Mouse (Mus musculus) brown adipose tissue, adult 24 weeks (tissue): ENCODE results near the gene Nt5m. TPM values are rescaled to one million over a fixed set of nuclear protein-coding genes. Genes with fewer than 3 reads are reported as not detected.
A peak's percentile ranks its signal among the peaks of the same experiment; 100 is the strongest.
"Not testable (repeated sequence)": the region's sequence is repeated elsewhere in the genome, so short reads cannot be mapped to it uniquely, and the experiment has no call there.

Experiments used
- H3K27ac ChIP-seq: fragments of 200-500 bp; replicated peaks from 2 replicates; pipeline ENCODE4 v1.5.1; 2012; ENCODE audit warnings: low read depth, mild to moderate bottlenecking, low read length
- H3K4me1 ChIP-seq: fragments of 200-500 bp; 2 replicates; pipeline ENCODE4 v1.6.1; 2012; ENCODE audit warnings: low read length, mixed read lengths; ENCODE audit not compliant: control insufficient read depth, insufficient read depth, insufficient read length
- H3K4me3 ChIP-seq: fragments of 200-500 bp; 2 replicates; pipeline ENCODE4 v1.5.1; 2012; ENCODE audit warnings: low read depth, mild to moderate bottlenecking, low read length, moderate library complexity; ENCODE audit not compliant: insufficient read depth
- polyA plus RNA-seq: library from polyadenylated mRNA; stranded (reverse); fragments of >200 nt; gene quantifications from 2 replicates; pipeline ENCODE4 v1.2.4, GENCODE M21; 2012; ENCODE audit not compliant: missing spikeins, insufficient read depth, insufficient read length

Nt5m gene
- polyA plus RNA-seq, 1 experiment = 33.2 TPM

DNA sequence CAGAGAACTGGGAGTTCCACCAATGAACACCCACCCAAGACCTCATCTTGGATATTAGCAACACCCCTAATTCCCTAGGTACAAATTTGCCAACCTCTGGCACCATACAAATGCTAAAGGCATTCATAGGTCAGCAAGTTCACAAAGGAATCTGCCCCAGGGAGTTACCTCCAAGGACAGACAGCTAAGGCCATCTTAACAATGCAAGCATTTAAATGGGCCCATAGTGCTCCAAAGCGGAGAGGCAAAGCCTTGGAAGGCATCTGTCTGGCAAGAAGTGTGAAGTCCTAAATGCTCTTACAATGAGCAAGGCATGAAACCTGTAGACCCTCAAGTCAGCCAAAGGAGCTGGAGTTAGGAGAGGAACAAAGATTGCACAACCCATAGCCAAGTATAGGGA lies 24.9 kb upstream of the Nt5m start:
- Histone ChIP-seq H3K4me1 (no peaks in the 10 kb centered on the region; the same call in 1 of the 2 replicates), H3K4me3 (no peak overlapping the region), H3K27ac (peak overlapping the region; percentile 64; the same call in 1 of the 2 replicates)

DNA sequence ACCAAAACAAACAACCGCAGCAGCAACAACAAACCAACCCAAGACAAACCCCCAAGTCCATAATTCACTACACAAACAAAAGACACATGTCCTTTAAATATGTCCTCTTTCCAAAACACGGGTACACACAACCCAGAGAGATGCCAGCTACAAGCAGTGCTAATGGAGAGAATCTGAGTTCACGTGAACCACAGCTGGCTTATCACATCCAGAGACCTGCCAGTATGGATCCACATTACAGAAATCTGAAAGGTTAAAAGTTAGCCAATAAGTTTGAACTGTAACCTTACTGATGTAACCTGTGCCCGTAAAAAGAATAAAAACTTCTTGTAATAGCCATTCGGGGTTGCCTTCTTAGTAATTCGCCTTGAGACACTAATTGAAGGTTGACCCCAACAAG lies 24.3 kb upstream of the Nt5m start:
- H3K4me3 ChIP-seq = no peak overlapping the region
- no peaks in the 10 kb centered on the region; the same call in 1 of the 2 replicates for H3K4me1 ChIP-seq
- H3K27ac ChIP-seq = peak overlapping the region; percentile 41; the same call in 1 of the 2 replicates

- Histone ChIP-seq H3K27ac (no peak overlapping the region), H3K4me3 (no peak overlapping the region), H3K4me1 (no peaks in the 10 kb centered on the region; the same call in 1 of the 2 replicates)
These were observed 23.7 kb upstream of the Nt5m start for GRCm38 (mm10) chr11:59815482-59816065.

DNA sequence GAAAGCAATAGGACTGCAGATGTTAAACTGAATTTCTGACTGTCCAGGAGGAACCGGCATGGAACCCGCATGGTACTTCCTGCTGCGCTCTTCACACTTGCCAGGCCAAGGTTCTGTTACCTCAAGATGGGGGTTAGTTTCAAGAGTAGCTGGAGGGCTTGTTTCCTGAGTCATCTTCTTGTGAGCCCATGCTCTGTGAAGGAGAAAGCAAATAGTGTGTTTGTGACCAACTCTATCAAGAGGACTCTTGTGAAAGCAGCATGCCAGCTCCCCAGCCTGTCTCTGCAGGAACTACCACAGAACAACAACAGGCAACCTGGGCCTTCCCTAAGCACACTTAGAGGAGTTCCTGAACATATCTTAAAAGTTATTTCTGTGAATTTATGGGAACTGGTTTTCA lies 21.3 kb upstream of the Nt5m start:
- H3K4me1 ChIP-seq = no peaks in the 10 kb centered on the region
- no peak overlapping the region for H3K4me3 ChIP-seq
- H3K27ac ChIP-seq = no peak overlapping the region

DNA sequence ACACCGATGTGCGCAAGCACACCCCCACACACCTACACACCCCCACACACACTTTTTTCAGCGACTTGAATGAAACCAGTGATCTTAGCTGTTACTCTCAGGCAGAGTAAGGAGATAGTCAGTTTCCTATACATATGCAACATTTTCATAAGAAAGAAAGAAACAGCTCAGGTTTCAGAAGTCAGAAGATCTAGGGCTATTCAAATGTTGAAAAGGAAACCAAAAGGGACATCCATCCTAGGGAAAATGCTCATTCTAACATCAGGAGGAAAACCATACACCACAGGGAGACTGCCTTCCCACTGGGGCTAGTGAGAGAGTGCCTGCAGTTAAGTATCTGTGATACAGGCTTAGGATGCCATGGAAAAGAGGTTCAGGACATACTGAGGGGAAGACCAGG lies 17.6 kb upstream of the Nt5m start:
- no peak overlapping the region for H3K4me3 ChIP-seq
- H3K27ac ChIP-seq = no peak overlapping the region
- no peaks in the 10 kb centered on the region for H3K4me1 ChIP-seq

DNA sequence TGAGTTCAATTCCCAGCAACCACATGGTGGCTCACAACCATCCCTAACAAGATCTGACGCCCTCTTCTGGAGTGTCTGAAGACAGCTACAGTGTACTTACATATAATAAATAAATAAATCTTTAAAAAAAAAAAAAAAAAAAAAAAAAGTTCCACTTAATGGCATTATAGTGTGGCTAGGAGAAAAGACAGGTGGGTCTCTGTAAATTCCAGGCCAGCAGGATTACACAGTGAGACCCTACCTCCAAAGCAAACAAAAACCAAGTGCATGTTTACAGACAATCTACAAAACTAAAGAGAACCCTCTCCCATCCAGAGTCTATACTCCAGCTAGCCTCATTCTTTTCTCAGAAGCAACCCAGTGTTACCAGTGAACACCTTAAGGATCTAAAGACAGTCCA lies 1.5 kb upstream of the Nt5m start:
- not testable (repeated sequence) for H3K27ac ChIP-seq, H3K4me1 ChIP-seq, H3K4me3 ChIP-seq

GRCm38 (mm10) chr11:59838426-59838825 lies 821 bp upstream of the Nt5m start:
- peak overlapping the region; percentile 58 for H3K4me3 ChIP-seq
- H3K27ac ChIP-seq = no peak overlapping the region
- no peaks in the 10 kb centered on the region for H3K4me1 ChIP-seq

- Histone ChIP-seq H3K27ac (peak within 1 kb of the TSS; percentile 97), H3K4me1 (no peaks in the 10 kb centered on the region), H3K4me3 (peak within 1 kb of the TSS; percentile 84)
These were observed 346 bp downstream of the Nt5m start, which contains the start of gene Cops3 for GRCm38 (mm10) chr11:59839459-59840126. Cops3 (minus strand) TSS chr11:59839838.

DNA sequence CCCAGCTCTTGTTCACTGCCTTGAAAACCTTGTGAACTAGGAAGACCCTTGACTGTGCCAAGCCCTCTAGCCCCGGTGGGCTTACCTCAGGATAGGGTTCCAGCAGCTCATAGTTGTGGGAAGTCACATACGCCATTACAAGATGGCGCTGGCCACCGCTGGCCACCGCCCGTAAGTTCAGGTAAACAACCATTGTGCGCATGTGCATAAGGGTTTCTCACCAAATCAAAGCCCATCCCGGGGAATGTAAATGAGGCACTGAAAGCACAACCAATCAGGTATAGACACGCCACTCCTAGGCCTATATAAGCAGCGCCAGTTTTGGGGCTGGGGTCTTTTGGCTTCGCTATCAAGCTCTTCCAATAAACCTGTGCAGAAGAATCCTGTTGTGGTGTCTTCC lies 7.1 kb downstream of the Nt5m start:
- H3K27ac ChIP-seq = no peak overlapping the region
- no peak overlapping the region for H3K4me3 ChIP-seq
- H3K4me1 ChIP-seq = peaks cover 7% of the 10 kb centered on the region

DNA sequence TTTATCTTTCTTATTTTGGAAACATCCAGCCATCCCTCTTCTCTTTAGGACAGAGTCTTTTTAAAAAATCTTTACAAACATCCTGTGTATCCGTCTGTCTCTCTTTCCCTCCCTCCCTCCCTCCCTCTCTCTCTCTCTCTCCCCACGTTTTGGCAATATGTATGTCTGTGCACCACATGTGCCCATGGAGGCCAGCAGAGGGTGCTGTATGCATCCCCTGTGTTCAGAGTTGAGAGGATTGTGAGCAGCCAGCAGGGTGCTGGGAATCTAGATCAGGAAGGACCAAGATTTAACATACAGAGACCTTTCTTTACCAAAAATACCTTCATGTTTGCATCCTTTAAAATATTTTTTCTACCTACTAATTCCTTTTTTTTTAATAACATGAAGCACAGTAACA lies 7.9 kb downstream of the Nt5m start:
- H3K27ac ChIP-seq = no peak overlapping the region

DNA sequence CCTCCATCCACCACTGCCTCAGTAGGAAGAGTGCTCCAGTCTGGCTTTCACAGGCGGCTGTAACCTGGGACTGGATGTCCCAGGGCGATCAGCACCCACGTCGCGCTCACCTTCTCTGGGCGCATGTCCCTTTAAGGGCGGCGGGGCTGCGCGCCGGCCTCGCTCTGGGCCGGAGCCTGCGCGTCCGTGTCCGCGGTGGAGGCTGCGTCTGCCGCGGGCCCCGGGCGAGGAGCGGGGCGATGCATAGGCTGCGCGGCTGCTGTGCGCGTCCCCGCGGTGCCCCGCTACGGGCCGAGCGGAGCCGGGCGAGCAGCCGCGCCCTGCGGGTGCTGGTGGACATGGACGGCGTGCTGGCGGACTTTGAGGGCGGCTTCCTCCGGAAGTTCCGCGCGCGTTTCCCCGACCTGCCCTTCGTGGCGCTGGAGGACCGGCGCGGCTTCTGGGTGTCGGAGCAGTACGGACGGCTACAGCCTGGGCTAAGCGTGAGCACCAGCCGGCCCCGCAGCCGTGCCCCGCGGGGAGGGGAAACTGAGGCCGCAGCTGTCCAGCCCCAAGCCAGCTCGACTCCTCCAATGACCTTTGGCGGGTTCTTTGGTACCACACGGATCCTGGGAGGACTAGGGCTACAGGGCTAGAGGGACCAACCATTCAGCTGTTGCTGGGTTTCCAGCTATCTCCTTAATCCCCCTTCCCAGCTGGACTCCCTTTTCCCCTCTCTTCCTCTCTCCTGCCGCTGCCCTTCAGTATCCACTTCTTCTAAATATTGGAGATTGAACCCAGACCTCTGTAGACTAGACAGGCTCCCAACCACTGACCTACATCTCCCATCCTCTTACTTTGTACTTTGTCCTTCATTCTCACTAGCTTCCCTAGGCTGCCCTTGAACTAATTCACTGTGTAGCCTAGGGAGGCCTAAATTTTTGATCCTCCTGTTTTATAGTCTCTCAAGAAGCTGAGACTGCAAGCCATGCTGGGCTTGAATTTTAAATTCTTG lies 8.9 kb downstream of the Nt5m start:
- peak overlapping the region; percentile 94 for H3K27ac ChIP-seq
- peaks cover 7% of the 10 kb centered on the region for H3K4me1 ChIP-seq
- peak overlapping the region; percentile 99 for H3K4me3 ChIP-seq

More for the DNA sequence above, 7.9 kb downstream of the Nt5m start:
- Histone ChIP-seq H3K4me3 (no peak overlapping the region), H3K4me1 (peaks cover 7% of the 10 kb centered on the region)

GRCm38 (mm10) chr11:59852865-59853264 lies 13.6 kb downstream of the Nt5m start:
- Histone ChIP-seq H3K27ac (no peak overlapping the region), H3K4me3 (no peak overlapping the region), H3K4me1 (peaks cover 7% of the 10 kb centered on the region)

DNA sequence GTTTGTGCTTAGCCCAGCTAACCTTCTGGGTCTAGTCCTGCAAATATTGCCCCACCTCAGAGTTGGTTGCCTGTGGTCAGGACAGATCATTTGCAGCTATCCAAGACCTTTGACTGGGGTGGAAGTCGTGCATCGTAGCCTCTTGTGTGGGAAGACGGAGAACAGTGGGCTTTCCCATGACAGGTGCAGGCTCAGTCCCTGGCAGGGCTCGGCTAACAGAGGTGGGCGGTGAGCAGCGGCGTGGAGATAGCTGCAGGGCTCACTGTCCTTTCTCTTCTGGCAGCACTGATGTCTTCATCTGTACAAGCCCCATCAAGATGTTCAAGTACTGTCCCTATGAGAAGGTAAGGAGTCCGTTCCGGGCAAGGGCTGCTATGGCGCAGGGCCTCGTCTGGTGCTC lies 21.2 kb downstream of the Nt5m start:
- no peaks in the 10 kb centered on the region for H3K4me1 ChIP-seq
- no peak overlapping the region for H3K4me3 ChIP-seq
- no peak overlapping the region for H3K27ac ChIP-seq

DNA sequence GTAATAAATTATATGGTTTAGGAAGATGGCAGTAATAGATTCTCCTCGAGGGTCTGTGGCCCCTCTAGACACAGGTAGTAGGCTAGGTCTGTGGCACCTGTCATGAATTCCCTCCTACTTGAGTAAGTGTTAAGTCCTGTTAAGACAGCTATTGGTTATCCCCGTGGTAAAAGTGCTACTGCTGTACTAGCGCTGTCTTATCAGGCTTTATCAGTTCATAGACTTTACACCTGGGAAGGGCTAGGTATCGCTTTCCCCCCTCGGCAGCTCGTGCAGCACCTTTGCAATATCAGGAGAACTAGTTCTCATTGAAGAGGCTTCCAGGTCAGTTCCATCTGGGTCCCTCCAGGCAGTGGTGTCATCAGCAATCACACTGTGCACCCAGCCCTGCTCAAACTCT lies 25.1 kb downstream of the Nt5m start:
- Histone ChIP-seq H3K4me3 (no peak overlapping the region), H3K4me1 (no peaks in the 10 kb centered on the region), H3K27ac (no peak overlapping the region)

DNA sequence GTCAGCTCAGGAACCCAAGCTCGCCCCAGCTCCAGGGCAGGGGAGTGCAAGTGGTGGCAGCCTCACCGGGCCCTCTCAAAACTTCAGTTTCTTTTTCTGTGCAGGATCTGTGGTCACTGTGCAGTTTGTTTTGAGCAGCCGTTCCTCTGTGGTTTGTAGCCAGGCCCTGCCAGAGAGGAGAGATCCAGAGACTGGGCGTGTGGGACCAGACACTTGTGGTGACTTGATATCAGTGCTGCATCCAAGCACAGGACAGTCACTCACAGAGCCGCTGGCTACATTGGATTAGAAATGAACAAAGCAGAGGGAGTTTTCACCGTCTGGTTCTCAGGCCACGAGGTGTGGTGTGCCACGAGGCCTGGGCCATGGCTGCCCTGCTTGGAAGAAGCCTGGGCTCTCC lies 32.9 kb downstream of the Nt5m start:
- Histone ChIP-seq H3K4me3 (no peak overlapping the region), H3K27ac (no peak overlapping the region), H3K4me1 (no peaks in the 10 kb centered on the region)
